Mouse (Mus musculus) spleen, adult 2 months (tissue): ENCODE results near the gene Sh3d21. TPM values are rescaled to one million over a fixed set of nuclear protein-coding genes. Genes with fewer than 3 reads are reported as not detected.
"Not testable (repeated sequence)": the region's sequence is repeated elsewhere in the genome, so short reads cannot be mapped to it uniquely, and the experiment has no call there.

Source experiments
- DNase-seq, 2 experiments: peaks; one replicate each; pipeline versions ENCODE4 v3.0.0 to v3.0.0-alpha.2; 2012 to 2021; ENCODE audit warnings: low spot score in 2 of 2, low read depth in 1 of 2
- H3K27ac ChIP-seq: fragments of 200-500 bp; 2 replicates; pipeline ENCODE4 v1.5.1; 2012; ENCODE audit warnings: low read length, inconsistent platforms; ENCODE audit not compliant: insufficient read depth
- H3K27me3 ChIP-seq: fragments of 200-500 bp; 2 replicates; pipeline ENCODE4 v1.6.1; 2012; ENCODE audit warnings: mild to moderate bottlenecking, moderate library complexity, low read length, inconsistent platforms; ENCODE audit not compliant: control insufficient read depth, insufficient read depth
- H3K36me3 ChIP-seq: fragments of 200-500 bp; 2 replicates; pipeline ENCODE4 v1.6.1; 2012; ENCODE audit warnings: mild to moderate bottlenecking, low read length, inconsistent platforms; ENCODE audit not compliant: control insufficient read depth, insufficient read depth
- H3K4me1 ChIP-seq: fragments of 200-500 bp; 2 replicates; pipeline ENCODE4 v1.6.1; 2011; ENCODE audit warnings: inconsistent platforms; ENCODE audit not compliant: control insufficient read depth, insufficient read depth, insufficient read length
- H3K4me3 ChIP-seq: fragments of 200-500 bp; 2 replicates; pipeline ENCODE4 v1.5.1; 2011; ENCODE audit warnings: mild to moderate bottlenecking, inconsistent platforms; ENCODE audit not compliant: insufficient read depth, insufficient read length; ENCODE audit errors: extremely low read depth
- CTCF ChIP-seq: fragments of 200-500 bp; IDR thresholded peaks from 2 replicates; pipeline ENCODE4 v1.5.1; 2011; ENCODE audit warnings: mild to moderate bottlenecking, inconsistent platforms; ENCODE audit not compliant: insufficient read depth, insufficient read length, insufficient replicate concordance; ENCODE audit errors: extremely low read depth
- POLR2A ChIP-seq: fragments of 200-500 bp; IDR thresholded peaks from 2 replicates; pipeline ENCODE4 v1.6.1; 2011; ENCODE audit warnings: low read depth, low read length, inconsistent platforms
- WGBS: fragments of 180-500 bp; shearing (Covaris S2); methylation state at CpG from one replicate; pipeline ENCODE4 v1.1.7; 2018; 5-methylcytosine and 5-hydroxymethylcytosine counted together
- polyA plus RNA-seq: library from polyadenylated mRNA; depleted of rRNA; stranded (reverse); fragments of >200 nt; gene quantifications from 2 replicates; pipeline ENCODE4 v1.2.3, GENCODE M21; 2012

The Sh3d21 gene
- polyA plus RNA-seq, 1 experiment = 0.54 TPM

DNA sequence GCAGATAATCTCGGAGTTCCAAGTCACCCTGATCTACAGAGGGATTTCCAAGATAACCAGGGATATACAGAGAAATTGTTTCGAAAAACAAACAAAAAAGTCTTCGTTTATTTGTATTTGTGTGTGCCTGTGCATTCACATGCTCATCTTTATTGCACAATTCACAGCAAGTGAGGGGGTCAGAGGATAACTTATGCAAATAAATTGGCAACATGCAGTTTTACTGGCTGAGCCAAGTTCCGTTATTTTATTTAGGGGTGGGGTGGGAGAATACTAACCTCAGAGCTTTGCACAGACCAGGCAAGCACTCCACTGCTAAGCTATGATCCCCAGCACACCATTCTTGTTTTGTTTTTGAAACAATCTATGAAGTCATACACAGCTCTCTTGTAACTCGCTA is 10.5 kb upstream of the Sh3d21 start:
- no peaks in the 10 kb centered on the region for H3K4me1 ChIP-seq
- no peak overlapping the region for H3K4me3 ChIP-seq
- H3K36me3 ChIP-seq = peaks cover 52% of the 10 kb centered on the region
- TF ChIP-seq POLR2A = no peak
- no peak for TF ChIP-seq CTCF
- no peak for DNase-seq
- no peaks in the 10 kb centered on the region for H3K27me3 ChIP-seq
- no peak overlapping the region for H3K27ac ChIP-seq
- WGBS = 98% methylated on average over 5 of the region's 5 CpGs

DNA sequence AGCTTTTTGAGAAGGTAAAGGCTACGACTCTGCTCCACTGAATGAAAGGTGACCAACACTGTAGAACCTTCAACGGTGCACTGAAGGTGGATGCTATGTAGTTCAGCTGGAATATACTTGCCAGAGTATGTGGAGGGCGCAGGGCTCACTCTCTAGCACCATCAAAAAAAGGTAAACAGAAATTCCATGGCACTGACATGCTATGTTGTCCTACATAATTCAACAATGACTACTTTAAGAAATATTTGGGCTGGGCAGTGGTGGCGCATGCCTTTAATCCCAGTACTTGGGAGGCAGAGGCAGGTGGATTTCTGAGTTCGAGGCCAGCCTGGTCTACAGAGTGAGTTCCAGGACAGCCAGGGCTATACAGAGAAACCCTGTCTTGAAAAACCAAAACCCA is 7.4 kb upstream of the Sh3d21 start:
- H3K27me3 ChIP-seq, H3K4me1 ChIP-seq, DNase-seq, H3K4me3 ChIP-seq, H3K27ac ChIP-seq: not testable (repeated sequence)
- 98% methylated on average over 5 of the region's 5 CpGs for WGBS
- H3K36me3 ChIP-seq = peaks cover 58% of the 10 kb centered on the region

DNA sequence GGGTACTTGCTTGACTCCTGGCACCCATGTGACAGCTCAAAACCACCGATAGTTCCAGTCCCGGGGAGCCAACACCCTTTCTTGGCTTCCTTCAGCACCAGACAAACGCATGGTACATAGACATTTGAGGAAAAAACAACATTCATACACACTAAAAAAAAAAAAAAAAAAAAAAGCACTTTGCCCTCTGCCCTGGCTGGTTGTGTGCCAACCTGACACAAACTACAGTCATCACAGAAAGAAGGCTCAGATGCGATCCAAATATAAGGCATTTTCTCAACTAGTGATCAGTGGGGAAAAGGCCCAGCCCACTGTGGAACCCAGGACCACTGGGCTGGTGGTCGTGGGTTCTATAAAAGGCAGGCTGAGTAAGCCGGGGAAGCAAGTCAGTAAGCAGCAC is 5.6 kb upstream of the Sh3d21 start:
- peaks cover 49% of the 10 kb centered on the region for H3K36me3 ChIP-seq
- H3K4me3 ChIP-seq = no peak overlapping the region
- H3K27ac ChIP-seq = no peak overlapping the region
- DNase-seq = no peak
- TF ChIP-seq POLR2A (no peak), CTCF (no peak)
- no peaks in the 10 kb centered on the region for H3K27me3 ChIP-seq
- WGBS = 90% methylated on average over 6 of the region's 6 CpGs
- H3K4me1 ChIP-seq = no peaks in the 10 kb centered on the region

DNA sequence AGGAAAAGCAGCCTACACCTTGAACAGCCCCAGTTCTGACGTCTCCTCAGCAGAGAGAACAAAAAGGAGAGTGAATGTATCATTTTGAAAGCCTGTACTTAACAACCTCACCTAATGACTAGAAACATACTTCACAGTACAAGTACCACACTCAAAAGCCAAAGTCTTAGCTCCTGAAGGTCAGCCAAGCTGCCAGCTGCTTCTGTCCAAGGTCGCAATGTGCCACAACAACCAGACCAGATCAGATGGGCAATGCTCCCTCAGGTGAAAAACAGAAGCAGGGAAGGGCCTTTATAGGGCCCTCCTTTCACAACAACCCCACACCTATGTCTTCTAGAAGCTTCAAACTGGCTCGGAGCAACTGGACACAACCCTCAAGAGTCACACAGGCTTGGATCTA is 2.8 kb upstream of the Sh3d21 start:
- WGBS = 84% methylated on average over 3 of the region's 3 CpGs
- Histone ChIP-seq H3K36me3 (peaks cover 35% of the 10 kb centered on the region), H3K27ac (no peak overlapping the region)

DNA sequence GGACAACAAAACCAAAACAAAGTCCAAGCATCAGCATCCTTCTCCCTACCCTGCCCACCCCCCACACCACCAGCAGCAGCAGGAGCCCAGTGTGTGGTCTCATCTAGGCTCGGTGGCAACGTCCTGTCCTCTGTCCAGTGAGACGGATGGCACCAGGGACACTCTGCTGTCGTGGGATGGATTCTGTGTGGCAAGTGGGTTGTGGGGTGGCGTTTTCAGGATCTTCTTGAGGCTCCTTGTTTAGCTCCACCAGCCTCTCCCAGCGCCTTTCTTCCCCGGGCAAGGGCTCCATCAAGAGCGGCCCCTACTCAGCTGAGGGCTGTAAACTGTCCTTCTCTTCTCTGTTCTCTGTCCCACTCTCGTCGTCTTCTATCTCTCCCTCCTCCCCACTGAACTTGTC is 1.8 kb upstream of the Sh3d21 start:
- not testable (repeated sequence) for H3K4me1 ChIP-seq, DNase-seq, H3K27ac ChIP-seq, H3K4me3 ChIP-seq, H3K27me3 ChIP-seq
- H3K36me3 ChIP-seq = peaks cover 31% of the 10 kb centered on the region
- 81% methylated on average over 10 of the region's 10 CpGs for WGBS

More for the DNA sequence above, 2.8 kb upstream of the Sh3d21 start:
- no peak for DNase-seq
- Histone ChIP-seq H3K4me3 (no peak overlapping the region), H3K27me3 (no peaks in the 10 kb centered on the region), H3K4me1 (peaks cover 3% of the 10 kb centered on the region)
- no peak for TF ChIP-seq POLR2A
- no peak for TF ChIP-seq CTCF

DNA sequence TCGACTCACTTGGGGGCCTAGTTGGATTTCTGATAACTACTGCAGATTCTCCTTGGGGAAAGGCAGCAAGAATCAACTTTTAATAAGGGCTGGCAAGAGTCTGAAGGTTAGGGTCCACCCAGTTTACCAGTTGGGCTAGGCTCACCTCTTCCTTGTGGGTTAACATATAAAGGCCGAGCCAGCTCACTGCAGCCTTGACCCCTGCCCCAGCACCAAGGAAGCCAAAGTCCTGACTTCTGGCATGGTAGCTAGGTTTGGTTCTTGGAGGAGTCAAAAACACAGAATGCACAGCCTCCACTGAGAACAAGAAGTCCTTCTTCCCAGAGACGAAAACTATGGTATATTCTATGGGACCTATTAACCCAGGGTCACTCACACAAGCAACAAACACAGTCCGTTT is 394 bp upstream of the Sh3d21 start:
- DNase-seq = no peak
- Histone ChIP-seq H3K4me1 (peaks cover 3% of the 10 kb centered on the region), H3K27ac (no peak overlapping the region), H3K4me3 (no peak overlapping the region), H3K27me3 (no peaks in the 10 kb centered on the region), H3K36me3 (peaks cover 22% of the 10 kb centered on the region)
- TF ChIP-seq CTCF (no peak), POLR2A (no peak)
- WGBS = 81% methylated on average over 4 of the region's 4 CpGs

DNA sequence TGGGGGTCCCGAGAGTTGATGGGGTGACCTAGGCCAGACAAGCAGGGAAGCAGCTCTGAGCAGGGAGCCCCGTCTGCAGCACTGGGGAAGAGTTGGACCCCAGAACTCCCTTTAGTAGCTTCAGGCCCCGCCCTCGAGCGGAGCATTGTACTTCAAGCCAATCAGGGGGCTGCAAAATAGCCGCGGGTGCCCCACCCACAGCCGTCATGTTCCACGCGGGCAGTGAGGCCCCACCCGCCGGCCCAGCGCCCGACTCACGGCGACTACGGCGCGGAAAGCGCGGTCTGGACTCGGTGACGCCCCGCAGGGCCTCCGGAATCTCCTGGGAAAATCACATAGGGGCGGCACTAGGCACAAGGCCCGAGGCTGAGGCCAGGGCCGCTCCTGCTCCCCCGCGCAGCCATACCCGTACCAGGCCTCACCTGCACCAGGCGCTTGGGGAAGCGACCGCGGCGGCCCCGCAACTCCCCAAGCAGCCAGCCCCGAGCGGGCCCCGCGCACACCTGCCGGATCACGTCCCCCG is 686 bp downstream of the Sh3d21 start:
- H3K36me3 ChIP-seq = peaks cover 13% of the 10 kb centered on the region
- TF ChIP-seq POLR2A (no peak), CTCF (no peak)
- DNase-seq = peak; percentile 42 to 77
- H3K4me1 ChIP-seq = peaks cover 3% of the 10 kb centered on the region
- no peak overlapping the region; the same call in 1 of the 2 replicates for H3K27ac ChIP-seq
- 1% methylated on average over 44 of the region's 44 CpGs for WGBS
- no peaks in the 10 kb centered on the region for H3K27me3 ChIP-seq
- H3K4me3 ChIP-seq = peak overlapping the region; percentile 59
